Mouse (Mus musculus) monocyte, adult 5-6 weeks (primary cell): ENCODE results near the gene Klf16. TPM values are rescaled to one million over a fixed set of nuclear protein-coding genes. Genes with fewer than 3 reads are reported as not detected.

Source experiments
- ATAC-seq: fragments of 153-309, 156-312 bp; replicated peaks from 2 replicates; pipeline ENCODE4 v1.8.0; 2017; ENCODE audit warnings: mild to moderate bottlenecking; ENCODE audit not compliant: low TSS enrichment, insufficient number of reproducible peaks, severe bottlenecking, poor library complexity, low FRiP score
- total RNA-seq: library from RNA; stranded (forward); fragments of 200-1000, 200-491, 200-594 nt; gene quantifications from 3 replicates; pipeline ENCODE4 v1.2.3, GENCODE M21; 2017

Gene Klf16
- total RNA-seq, 1 experiment from 2014 or later: 8.2 TPM

- no peak for ATAC-seq
These were observed 23.1 kb downstream of the Klf16 start for GRCm38 (mm10) chr10:80553997-80554396.

- no peak for ATAC-seq
These were observed 23.5 kb downstream of the Klf16 start for GRCm38 (mm10) chr10:80553575-80553974.

- no peak for ATAC-seq
These were observed 24.8 kb downstream of the Klf16 start for GRCm38 (mm10) chr10:80552364-80552763.

- ATAC-seq: no peak
These were observed 27.8 kb downstream of the Klf16 start for GRCm38 (mm10) chr10:80549279-80549678.

- ATAC-seq: peak; percentile 54; the same call in 1 of the 2 replicates
These were observed 28.6 kb downstream of the Klf16 start for GRCm38 (mm10) chr10:80548428-80549006.

DNA sequence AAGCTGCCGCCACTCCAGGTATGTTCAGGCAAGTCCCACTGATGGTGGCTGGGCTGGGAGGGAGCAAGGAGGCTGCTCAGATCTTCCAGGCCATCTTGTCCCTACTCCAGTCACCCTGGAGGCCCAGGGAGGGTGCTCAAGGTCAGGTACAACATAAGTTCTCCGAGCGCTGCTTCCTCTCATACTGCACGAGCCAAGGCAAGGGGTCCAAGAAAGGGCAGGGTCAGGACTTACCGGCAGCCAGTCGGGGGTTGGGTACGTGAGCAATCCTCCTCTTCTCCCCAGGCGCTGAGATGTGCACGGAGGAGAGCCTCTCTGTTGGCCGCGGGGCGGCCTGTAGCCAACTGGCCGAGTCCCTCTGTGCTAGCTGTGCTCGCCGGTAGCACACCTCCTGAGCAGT lies 29.6 kb downstream of the Klf16 start:
- no peak for ATAC-seq

DNA sequence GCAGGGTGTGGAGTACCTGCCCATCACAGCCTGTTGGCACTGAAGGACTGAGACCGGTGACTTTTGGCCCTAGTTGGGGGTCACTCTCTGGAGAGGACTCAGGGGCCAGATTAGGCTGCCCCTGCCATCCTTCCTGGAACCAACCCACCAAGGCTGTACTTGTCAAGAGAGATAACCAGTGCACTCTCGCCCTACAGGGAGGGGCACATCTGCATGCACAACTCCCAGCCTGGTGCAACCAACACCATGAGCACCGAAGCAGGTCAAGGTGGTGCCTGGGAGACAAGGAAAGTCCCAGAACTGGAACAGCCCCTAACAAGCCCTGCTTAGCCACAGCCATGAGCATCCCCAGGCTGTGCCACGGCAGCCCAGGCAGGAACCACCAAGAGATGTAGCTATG lies 30.2 kb downstream of the Klf16 start:
- ATAC-seq: no peak

DNA sequence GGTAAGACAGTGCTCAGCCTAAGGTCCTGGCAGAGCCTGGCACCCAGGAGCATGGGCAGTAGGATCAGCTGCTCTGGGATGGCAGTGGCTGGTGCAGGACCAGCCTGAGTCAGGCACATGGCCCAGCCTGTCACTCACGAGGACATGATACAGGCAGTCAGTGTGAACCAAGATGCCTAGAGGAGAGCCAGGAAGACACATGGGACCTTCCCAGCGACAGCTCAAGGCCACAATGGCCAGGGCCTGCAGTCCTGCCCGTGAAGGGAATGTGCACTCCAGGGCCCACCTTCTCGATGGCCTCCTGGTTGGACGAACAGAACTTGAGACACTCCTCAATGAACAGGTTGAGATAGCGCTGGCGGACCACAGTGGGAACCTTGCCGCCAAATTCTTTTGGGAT lies 31.5 kb downstream of the Klf16 start:
- ATAC-seq: no peak

GRCm38 (mm10) chr10:80543873-80544272 lies 33.2 kb downstream of the Klf16 start:
- ATAC-seq: no peak

DNA sequence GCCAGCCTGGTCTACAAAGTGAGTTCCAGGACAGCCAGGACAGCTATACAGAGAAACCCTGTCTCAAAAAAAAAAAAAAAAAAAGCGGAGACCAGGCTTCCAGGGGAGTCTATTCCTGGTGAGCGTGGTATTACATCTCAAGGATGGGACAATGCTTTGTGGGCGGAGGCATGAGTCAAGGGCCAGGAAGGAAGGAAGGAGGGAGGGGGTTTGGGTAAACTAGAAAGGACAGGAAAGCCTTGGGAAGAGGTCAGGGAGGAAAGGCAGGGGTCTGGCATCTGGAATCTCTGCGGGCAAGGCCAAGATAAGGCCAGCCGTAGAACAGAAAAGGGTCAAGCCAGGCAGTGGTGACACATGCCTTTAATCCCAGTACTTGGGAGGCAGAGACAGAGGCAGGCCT lies 37.6 kb downstream of the Klf16 start:
- no peak for ATAC-seq

DNA sequence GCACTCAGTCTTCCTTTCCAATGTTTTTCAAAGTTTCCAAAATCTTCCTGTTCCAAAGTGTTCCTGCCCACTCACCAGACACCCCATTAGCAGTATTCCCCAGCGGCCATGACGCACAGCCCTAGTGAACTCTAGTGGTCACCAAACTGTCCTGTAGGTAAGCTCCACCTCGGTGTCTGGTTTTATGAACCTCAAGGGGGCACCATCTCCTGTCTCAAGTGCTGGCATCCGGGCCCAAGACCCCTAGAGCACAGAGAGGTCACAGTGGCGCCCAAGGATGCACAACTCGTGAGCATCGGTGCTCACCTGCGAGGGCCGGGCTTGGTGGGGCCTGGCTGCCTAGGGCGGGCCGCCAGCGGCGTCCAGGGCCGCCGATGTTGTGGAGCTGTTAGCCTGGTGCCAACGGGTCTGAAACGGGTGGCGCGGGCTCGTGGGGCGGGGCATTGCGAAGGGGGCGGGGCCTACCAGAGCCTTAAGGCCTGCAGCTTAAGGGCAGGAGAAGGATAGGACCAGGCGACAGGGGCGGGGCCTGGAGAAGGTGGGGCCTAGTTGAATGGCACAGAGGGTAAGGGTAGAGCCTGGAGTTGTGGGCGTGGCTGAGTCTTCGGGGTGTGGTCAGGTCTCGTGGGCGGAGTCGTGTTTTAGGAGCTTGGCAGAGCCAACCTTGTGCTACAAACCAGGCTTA lies 38.3 kb downstream of the Klf16 start, which contains the start of gene Atp8b3:
Gene Atp8b3, minus strand, starts transcription at position 415 of the 685 bp plus-strand sequence.
- peak; percentile 70 for ATAC-seq

GRCm38 (mm10) chr10:80538180-80538579 lies 38.9 kb downstream of the Klf16 start:
- ATAC-seq: no peak

DNA sequence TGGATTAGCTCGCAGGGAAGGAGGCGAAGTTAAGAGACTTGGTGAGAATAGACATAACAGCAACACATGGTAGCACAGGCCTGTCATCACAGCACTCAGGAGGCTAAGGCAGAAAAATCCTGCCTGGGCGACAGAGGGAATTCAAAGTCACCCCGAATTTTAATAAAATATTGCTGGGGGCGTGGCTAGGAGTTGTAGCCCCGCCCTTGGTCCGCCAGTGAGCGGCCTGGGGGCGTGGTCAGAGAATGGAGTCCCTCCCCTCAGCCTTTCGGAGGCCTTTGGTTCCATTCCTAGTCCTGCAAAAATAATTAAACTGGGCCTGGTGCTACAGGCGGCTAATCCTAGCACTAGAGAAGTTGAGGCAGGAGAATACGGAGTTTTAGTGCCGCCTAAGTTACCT lies 41.4 kb downstream of the Klf16 start:
- no peak for ATAC-seq

GRCm38 (mm10) chr10:80535071-80535470 lies 42.0 kb downstream of the Klf16 start:
- ATAC-seq: no peak

GRCm38 (mm10) chr10:80533704-80534103 lies 43.4 kb downstream of the Klf16 start:
- no peak for ATAC-seq

DNA sequence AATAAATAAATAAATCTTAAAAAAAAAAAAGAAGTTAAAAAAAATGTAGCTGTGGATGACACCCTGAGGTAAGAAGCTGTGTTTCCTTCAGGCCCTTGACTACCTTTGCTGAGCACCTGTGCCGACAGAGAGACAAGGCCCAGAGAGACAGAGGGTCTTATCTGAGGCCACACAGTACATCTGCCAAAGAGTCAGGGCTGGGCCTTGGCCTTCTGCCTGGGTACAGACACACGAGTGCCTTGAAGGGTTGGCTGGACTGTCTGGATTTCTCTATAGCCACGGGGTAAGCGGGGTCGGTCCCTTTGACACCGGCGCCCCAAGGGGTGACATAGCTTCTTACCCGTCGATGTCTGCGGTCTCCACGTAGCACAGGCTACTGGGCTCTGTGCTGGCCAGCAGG lies 44.3 kb downstream of the Klf16 start:
- no peak for ATAC-seq

- no peak for ATAC-seq
These were observed 50.9 kb downstream of the Klf16 start for GRCm38 (mm10) chr10:80526172-80526571.

DNA sequence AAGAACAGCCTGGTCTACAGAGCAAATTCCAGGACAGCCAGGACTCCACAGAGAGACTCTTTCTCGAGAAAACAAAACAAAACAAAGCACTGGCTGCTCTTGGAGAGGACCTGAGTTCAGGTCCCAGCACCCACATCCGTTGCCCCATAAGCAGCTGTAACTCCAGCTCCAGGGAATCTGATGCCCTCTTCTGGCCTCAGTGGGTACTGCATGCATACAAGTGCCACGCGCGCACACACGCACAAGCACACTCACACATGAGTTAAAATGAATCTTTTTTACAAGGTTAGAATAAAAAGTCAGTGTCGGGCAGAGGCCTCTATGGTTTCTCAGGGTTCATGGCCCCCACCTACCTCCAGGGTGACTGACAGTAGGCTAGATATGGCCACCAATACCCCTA lies 53.8 kb downstream of the Klf16 start:
- no peak for ATAC-seq

GRCm38 (mm10) chr10:80519287-80519686 lies 57.8 kb downstream of the Klf16 start:
- no peak for ATAC-seq
